Mouse (Mus musculus): Measurements from ENCODE around the gene Dlg2.

Gene Dlg2

GRCm38 (mm10) chr7:92367111-92367510 lies 1890.6 kb downstream of the Dlg2 start:
- DNase-seq (ENCODE audit: extremely low read depth, low read depth): no peak

GRCm38 (mm10) chr7:92370521-92370920 lies 1894.0 kb downstream of the Dlg2 start:
- no peak for DNase-seq (ENCODE audit: extremely low read depth, low read depth)

- no peak for DNase-seq (ENCODE audit: extremely low read depth, low read depth)
These were observed 1895.2 kb downstream of the Dlg2 start for GRCm38 (mm10) chr7:92371638-92372037.

- no peak for DNase-seq (ENCODE audit: extremely low read depth, low read depth)
These were observed 1897.4 kb downstream of the Dlg2 start for GRCm38 (mm10) chr7:92373863-92374357.

GRCm38 (mm10) chr7:92383913-92384484 lies 1907.5 kb downstream of the Dlg2 start:
- DNase-seq (ENCODE audit: extremely low read depth, low read depth): no peak

- DNase-seq (ENCODE audit: extremely low read depth, low read depth): no peak
These were observed 1915.7 kb downstream of the Dlg2 start for GRCm38 (mm10) chr7:92392052-92392640.

GRCm38 (mm10) chr7:92396783-92397182 lies 1920.3 kb downstream of the Dlg2 start:
- DNase-seq (ENCODE audit: extremely low read depth, low read depth): no peak

GRCm38 (mm10) chr7:92398841-92399240 lies 1922.4 kb downstream of the Dlg2 start:
- no peak for DNase-seq (ENCODE audit: extremely low read depth, low read depth)

- DNase-seq (ENCODE audit: extremely low read depth, low read depth): no peak
These were observed 1924.1 kb downstream of the Dlg2 start for GRCm38 (mm10) chr7:92400551-92400950.

- no peak for DNase-seq (ENCODE audit: extremely low read depth, low read depth)
These were observed 1924.7 kb downstream of the Dlg2 start for GRCm38 (mm10) chr7:92401001-92401688.

GRCm38 (mm10) chr7:92408479-92408878 lies 1932.0 kb downstream of the Dlg2 start:
- no peak for DNase-seq (ENCODE audit: extremely low read depth, low read depth)

GRCm38 (mm10) chr7:92420474-92420873 lies 1944.0 kb downstream of the Dlg2 start:
- no peak for DNase-seq (ENCODE audit: extremely low read depth, low read depth)

GRCm38 (mm10) chr7:92423017-92423416 lies 1946.5 kb downstream of the Dlg2 start:
- no peak for DNase-seq (ENCODE audit: extremely low read depth, low read depth)

- no peak for DNase-seq (ENCODE audit: extremely low read depth, low read depth)
These were observed 1948.2 kb downstream of the Dlg2 start for GRCm38 (mm10) chr7:92424703-92425102.

GRCm38 (mm10) chr7:92427280-92427679 lies 1950.8 kb downstream of the Dlg2 start:
- DNase-seq (ENCODE audit: extremely low read depth, low read depth): no peak

- no peak for DNase-seq (ENCODE audit: extremely low read depth, low read depth)
These were observed 1952.2 kb downstream of the Dlg2 start for GRCm38 (mm10) chr7:92428629-92429028.

GRCm38 (mm10) chr7:92430254-92430653 lies 1953.8 kb downstream of the Dlg2 start:
- no peak for DNase-seq (ENCODE audit: extremely low read depth, low read depth)

- DNase-seq (ENCODE audit: extremely low read depth, low read depth): no peak
These were observed 1960.7 kb downstream of the Dlg2 start for GRCm38 (mm10) chr7:92437168-92437567.

- no peak for DNase-seq (ENCODE audit: extremely low read depth, low read depth)
These were observed 1963.3 kb downstream of the Dlg2 start for GRCm38 (mm10) chr7:92439503-92440487.

GRCm38 (mm10) chr7:92441611-92442010 lies 1965.1 kb downstream of the Dlg2 start:
- no peak for DNase-seq (ENCODE audit: extremely low read depth, low read depth)

- DNase-seq (ENCODE audit: extremely low read depth, low read depth): no peak
These were observed 1965.6 kb downstream of the Dlg2 start for GRCm38 (mm10) chr7:92442082-92442481.
